Mouse (Mus musculus): Measurements from ENCODE around the gene Tns1.

DNA sequence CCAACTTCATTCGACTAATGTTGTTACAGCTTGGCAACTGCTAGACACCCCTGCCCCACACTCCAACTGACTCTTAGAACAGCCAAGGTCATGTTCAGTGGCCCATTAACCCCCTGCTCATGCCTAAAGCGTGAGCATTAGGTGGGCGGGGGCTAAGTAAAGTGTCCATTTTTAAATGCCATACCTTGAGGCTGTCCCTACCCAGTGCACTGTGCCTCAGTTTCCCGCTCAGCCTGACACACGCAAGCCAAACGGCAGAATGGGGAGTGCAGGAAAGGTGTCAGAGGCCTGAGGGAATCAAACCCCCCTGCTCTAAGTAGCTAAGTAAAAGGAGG lies 12.6 kb downstream of the Tns1 start:
- TF ChIP-seq CTCF (IDR thresholded peaks at IDR 0.05; ENCODE audit: low read depth, low read length) (no peak), POLR2A (IDR thresholded peaks at IDR 0.05; ENCODE audit: extremely low read depth, insufficient read depth, low read length) (no peak)

Data from liver, adult 2 months (tissue).